Mouse (Mus musculus): ENCODE results near the gene Il1a. TPM values are rescaled to one million over a fixed set of nuclear protein-coding genes. Genes with fewer than 3 reads are reported as not detected.
A peak's percentile ranks its signal among the peaks of the same experiment; 100 is the strongest.

Il1a gene
- polyA plus RNA-seq, 1 experiment from 2014 or later = 4.8 TPM

DNA sequence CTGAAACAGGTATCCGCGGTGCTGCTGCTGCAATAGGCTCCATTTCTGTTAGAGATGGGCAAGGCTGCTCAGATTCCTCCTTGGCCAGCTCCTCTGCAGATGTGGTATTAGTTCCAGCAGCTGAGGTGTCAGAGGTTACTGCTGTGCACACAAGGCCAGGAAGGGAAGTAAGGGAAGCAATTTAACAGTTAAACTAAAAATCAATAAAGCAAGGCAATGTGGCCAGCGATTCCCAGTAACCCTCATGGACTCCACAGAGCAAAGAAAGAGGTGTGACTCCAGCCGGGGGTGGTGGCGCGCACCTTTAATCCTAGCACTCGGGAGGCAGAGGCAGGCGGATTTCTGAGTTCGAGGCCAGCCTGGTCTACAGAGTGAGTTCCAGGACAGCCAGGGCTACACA, 39.2 kb downstream of the Il1a start:
- Histone ChIP-seq H3K4me3 (ENCODE audit: low read depth, low read length) (no peak overlapping the region), H3K27ac (ENCODE audit: low read depth) (no peak overlapping the region), H3K4me1 (ENCODE audit: insufficient read depth) (no peaks in the 10 kb centered on the region), H3K9ac (replicated peaks) (no peak overlapping the region), H3K9me3 (ENCODE audit: low read length) (no peaks in the 10 kb centered on the region; the same call in 1 of the 2 replicates), H3K4me2 (ENCODE audit: low read depth, low read length) (no peak overlapping the region), H3K27me3 (ENCODE audit: insufficient read depth, low read length) (no peaks in the 10 kb centered on the region), H3K36me3 (replicated peaks; ENCODE audit: insufficient read depth, low read length) (peaks cover 71% of the 10 kb centered on the region)
- WGBS (ENCODE audit: insufficient replicate concordance) = 70% methylated on average over 7 of the region's 9 CpGs
- ATAC-seq (no peak), DNase-seq (no peak)
- no peak for TF ChIP-seq CTCF (IDR thresholded peaks at IDR 0.05; ENCODE audit: low read depth)

DNA sequence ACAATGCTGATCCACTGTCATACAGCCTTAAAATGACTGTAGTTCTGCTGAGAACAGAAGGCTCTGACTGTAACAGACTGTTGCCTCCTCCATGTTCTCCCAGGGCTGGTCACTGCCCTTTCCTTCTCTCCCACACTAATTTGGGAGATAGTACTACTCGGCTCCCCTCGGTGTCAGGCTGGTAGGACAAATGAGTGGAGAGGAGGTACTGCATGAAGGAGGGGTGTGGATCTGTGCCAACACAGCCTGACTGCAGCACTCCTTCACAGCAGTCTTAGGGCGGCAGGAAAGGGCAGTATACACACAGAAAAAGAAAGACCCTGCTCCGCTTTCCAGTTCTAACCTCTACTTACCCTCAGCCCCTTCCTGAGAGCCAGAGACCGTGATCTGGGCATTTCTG, 39.8 kb downstream of the Il1a start:
- DNase-seq (no peak), ATAC-seq (no peak)
- no peaks in the 10 kb centered on the region; the same call in 1 of the 2 replicates for H3K9me3 ChIP-seq (ENCODE audit: low read length)
- TF ChIP-seq EP300 (IDR thresholded peaks at IDR 0.05; ENCODE audit: low read depth) (no peak), CTCF (IDR thresholded peaks at IDR 0.05; ENCODE audit: low read depth) (no peak)
- no peak overlapping the region for H3K4me2 ChIP-seq (ENCODE audit: low read depth, low read length)
- H3K27me3 ChIP-seq (ENCODE audit: insufficient read depth, low read length) = no peaks in the 10 kb centered on the region
- H3K9ac ChIP-seq (replicated peaks) = no peak overlapping the region
- peaks cover 66% of the 10 kb centered on the region for H3K36me3 ChIP-seq (replicated peaks; ENCODE audit: insufficient read depth, low read length)
- H3K4me1 ChIP-seq (ENCODE audit: insufficient read depth) = no peaks in the 10 kb centered on the region
- H3K27ac ChIP-seq (ENCODE audit: low read depth) = no peak overlapping the region
- WGBS (ENCODE audit: insufficient replicate concordance) = 89% methylated on average over 5 of the region's 5 CpGs
- H3K4me3 ChIP-seq (ENCODE audit: low read depth, low read length) = no peak overlapping the region

DNA sequence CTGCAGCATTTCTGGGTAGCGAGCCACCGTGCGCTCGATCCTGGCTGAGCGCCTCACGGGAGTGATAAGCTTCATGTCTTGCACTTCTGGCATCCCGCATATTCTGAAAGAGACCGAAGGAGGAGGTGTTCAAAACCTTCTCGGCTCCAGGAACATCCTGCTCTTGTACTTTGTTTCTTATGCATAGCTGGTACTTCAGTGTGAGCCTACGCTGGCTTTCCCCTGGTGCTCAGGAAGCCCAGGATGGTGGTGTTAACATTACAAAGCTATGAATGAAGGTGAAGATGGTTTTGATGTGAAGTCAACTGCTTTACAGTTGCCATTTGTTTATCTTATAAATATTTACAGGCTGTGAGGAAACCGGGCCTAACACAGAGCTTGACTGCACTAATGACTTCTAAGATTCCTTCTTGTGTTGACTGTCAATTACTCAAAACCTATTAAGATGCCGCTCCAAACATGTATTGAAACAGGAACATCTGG, 40.6 kb downstream of the Il1a start:
- Histone ChIP-seq H3K4me2 (ENCODE audit: low read depth, low read length) (no peak overlapping the region), H3K9me3 (ENCODE audit: low read length) (no peaks in the 10 kb centered on the region; the same call in 1 of the 2 replicates), H3K27me3 (ENCODE audit: insufficient read depth, low read length) (no peaks in the 10 kb centered on the region), H3K9ac (replicated peaks) (no peak overlapping the region), H3K4me3 (ENCODE audit: low read depth, low read length) (no peak overlapping the region), H3K36me3 (replicated peaks; ENCODE audit: insufficient read depth, low read length) (peaks cover 59% of the 10 kb centered on the region), H3K27ac (ENCODE audit: low read depth) (no peak overlapping the region), H3K4me1 (ENCODE audit: insufficient read depth) (no peaks in the 10 kb centered on the region)
- ATAC-seq (no peak), DNase-seq (no peak)
- 92% methylated on average over 12 of the region's 12 CpGs for WGBS (ENCODE audit: insufficient replicate concordance)
- TF ChIP-seq CTCF (IDR thresholded peaks at IDR 0.05; ENCODE audit: low read depth) = no peak
- TF ChIP-seq EP300 (IDR thresholded peaks at IDR 0.05; ENCODE audit: low read depth) = no peak

DNA sequence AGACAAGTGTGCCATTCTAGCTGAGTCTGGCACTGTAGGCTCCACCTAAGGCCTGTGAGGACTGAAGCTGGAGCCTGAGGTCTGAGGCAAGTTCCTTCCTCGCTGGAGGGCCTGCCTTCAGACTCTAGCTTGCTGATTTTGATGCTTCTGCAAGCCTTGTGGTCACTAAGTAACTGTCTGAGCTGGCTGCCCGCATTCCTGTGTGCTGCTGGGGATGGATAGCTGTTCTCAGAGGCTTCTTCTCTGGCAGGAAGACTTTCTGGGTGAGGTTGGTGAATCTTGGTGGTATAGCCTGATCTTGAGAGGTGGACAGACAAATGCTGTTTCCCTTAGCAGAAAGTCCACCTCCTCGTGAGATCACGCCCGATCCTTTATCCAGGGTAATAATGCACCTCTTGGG, 42.0 kb downstream of the Il1a start:
- no peak overlapping the region for H3K4me3 ChIP-seq (ENCODE audit: low read depth, low read length)
- no peak overlapping the region for H3K9ac ChIP-seq (replicated peaks)
- DNase-seq (no peak), ATAC-seq (no peak)
- no peaks in the 10 kb centered on the region for H3K27me3 ChIP-seq (ENCODE audit: insufficient read depth, low read length)
- TF ChIP-seq EP300 (IDR thresholded peaks at IDR 0.05; ENCODE audit: low read depth) (no peak), CTCF (IDR thresholded peaks at IDR 0.05; ENCODE audit: low read depth) (no peak)
- H3K36me3 ChIP-seq (replicated peaks; ENCODE audit: insufficient read depth, low read length) = peaks cover 47% of the 10 kb centered on the region
- no peak overlapping the region for H3K27ac ChIP-seq (ENCODE audit: low read depth)
- no peaks in the 10 kb centered on the region; the same call in 1 of the 2 replicates for H3K9me3 ChIP-seq (ENCODE audit: low read length)
- H3K4me2 ChIP-seq (ENCODE audit: low read depth, low read length) = no peak overlapping the region
- WGBS (ENCODE audit: insufficient replicate concordance) = 89% methylated on average over 5 of the region's 5 CpGs
- no peaks in the 10 kb centered on the region for H3K4me1 ChIP-seq (ENCODE audit: insufficient read depth)

DNA sequence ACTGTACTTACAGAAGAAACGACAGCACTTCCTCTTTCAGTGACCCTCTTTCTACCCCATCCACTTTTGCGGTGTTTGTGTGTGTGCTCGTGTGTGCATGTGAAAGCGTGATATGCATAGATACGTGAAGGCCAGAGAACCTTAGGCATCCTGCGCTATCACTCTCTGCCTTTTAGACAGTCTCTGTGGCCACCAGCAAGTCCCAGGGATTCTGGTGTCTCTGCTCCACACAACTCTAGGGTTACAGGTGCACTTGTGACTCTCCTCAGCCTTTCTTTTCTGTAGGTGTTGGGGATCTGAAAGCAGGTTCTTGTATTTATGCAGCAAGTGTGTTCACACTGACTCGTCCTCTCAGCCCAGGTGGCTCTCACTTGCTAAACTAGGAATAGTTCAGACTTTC, 44.5 kb downstream of the Il1a start:
- 71% methylated on average over 7 of the region's 7 CpGs for WGBS (ENCODE audit: insufficient replicate concordance)

DNA sequence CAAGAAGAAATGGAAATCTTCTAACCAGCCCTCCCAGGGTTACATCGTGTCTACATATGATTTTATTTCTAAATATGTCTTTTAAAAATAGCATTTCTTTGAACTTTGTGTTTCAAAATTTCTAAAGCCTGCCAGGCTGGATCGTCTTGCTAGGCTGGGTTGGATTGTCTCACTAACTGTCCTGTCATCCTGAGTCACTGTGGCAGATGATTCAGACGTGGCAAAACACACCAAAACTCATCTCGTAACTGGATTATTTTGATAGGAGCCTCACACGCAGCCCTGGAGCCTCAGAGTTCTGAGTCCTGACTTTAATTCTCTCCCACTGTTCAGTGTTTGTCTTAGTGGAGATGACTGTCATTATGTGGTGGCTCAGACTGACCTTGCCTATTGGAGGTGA, 46.7 kb downstream of the Il1a start:
- DNase-seq = no peak
- Histone ChIP-seq H3K4me1 (ENCODE audit: insufficient read depth) (0 out of 2 replicates have a peak, but pooled peaks cover 4% of the 10 kb centered on the region), H3K4me2 (ENCODE audit: low read depth, low read length) (no peak overlapping the region), H3K27ac (ENCODE audit: low read depth) (peak overlapping the region; percentile 60), H3K36me3 (replicated peaks; ENCODE audit: insufficient read depth, low read length) (peaks cover 7% of the 10 kb centered on the region), H3K9me3 (ENCODE audit: low read length) (no peaks in the 10 kb centered on the region; the same call in 1 of the 2 replicates), H3K4me3 (ENCODE audit: low read depth, low read length) (no peak overlapping the region), H3K9ac (replicated peaks) (no peak overlapping the region), H3K27me3 (ENCODE audit: insufficient read depth, low read length) (no peaks in the 10 kb centered on the region)
- ATAC-seq = peak; percentile 58
- TF ChIP-seq CTCF (IDR thresholded peaks at IDR 0.05; ENCODE audit: low read depth) = no peak
- no peak for TF ChIP-seq EP300 (IDR thresholded peaks at IDR 0.05; ENCODE audit: low read depth)
- 60% methylated on average over 5 of the region's 5 CpGs for WGBS (ENCODE audit: insufficient replicate concordance)

More for the DNA sequence above, 44.5 kb downstream of the Il1a start:
- ATAC-seq (no peak), DNase-seq (no peak)
- no peaks in the 10 kb centered on the region for H3K4me1 ChIP-seq (ENCODE audit: insufficient read depth)
- no peaks in the 10 kb centered on the region; the same call in 1 of the 2 replicates for H3K9me3 ChIP-seq (ENCODE audit: low read length)
- H3K27ac ChIP-seq (ENCODE audit: low read depth) = no peak overlapping the region
- H3K36me3 ChIP-seq (replicated peaks; ENCODE audit: insufficient read depth, low read length) = peaks cover 30% of the 10 kb centered on the region
- no peak overlapping the region for H3K9ac ChIP-seq (replicated peaks)
- H3K27me3 ChIP-seq (ENCODE audit: insufficient read depth, low read length) = no peaks in the 10 kb centered on the region
- H3K4me2 ChIP-seq (ENCODE audit: low read depth, low read length) = no peak overlapping the region
- no peak overlapping the region for H3K4me3 ChIP-seq (ENCODE audit: low read depth, low read length)
- TF ChIP-seq EP300 (IDR thresholded peaks at IDR 0.05; ENCODE audit: low read depth) (no peak), CTCF (IDR thresholded peaks at IDR 0.05; ENCODE audit: low read depth) (no peak)

Measured in liver, postnatal 0 days (tissue).